Mouse (Mus musculus): ENCODE measurements around the gene 5730522E02Rik. TPM values are rescaled to one million over a fixed set of nuclear protein-coding genes. Genes with fewer than 3 reads are reported as not detected.

Gene 5730522E02Rik
- polyA plus RNA-seq, 1 experiment from 2014 or later, result 1.5 TPM

DNA sequence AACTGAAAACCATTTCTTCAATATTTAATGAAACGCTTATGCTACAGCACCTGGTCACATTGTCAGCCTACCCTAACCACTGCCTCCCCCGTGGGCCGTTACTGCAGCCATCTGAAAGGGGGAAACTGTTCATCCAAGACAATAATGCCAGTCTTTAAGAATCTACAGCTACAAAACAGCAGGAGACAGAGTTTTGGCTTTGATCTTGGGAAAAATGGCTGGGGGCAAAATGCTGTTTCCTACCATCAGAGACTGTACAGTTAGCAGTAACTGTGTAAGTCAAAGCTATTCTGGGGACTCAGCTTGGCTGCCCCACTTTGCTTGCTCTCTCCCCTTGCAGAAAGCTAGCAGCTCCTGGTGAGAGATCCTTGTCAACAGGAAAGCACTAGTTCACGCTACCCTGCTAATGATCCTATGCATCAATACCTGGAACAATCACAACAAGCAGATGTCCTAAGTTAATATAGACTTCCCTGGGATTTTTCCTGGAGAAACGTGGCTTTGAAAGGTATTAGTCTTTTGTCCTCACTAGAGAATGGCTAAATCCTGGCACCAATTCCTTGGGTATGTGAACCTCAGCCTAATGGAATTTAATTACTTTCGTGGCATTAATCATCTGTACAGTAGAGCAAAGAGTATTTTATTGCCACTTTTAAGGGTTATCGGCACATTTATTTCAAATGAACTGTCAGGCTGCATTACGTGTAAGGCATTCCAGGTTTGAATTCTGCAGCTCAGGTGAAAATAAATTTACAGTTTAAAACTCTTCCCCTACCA lies 89.6 kb downstream of the 5730522E02Rik start:
- H3K9me3 ChIP-seq, result no peaks in the 10 kb centered on the region
- H3K4me3 ChIP-seq, result no peak overlapping the region
- no peak for ATAC-seq (ENCODE audit: extremely low read depth, insufficient number of reproducible peaks, low FRiP score, low TSS enrichment)
- H3K27me3 ChIP-seq (replicated peaks), result no peaks in the 10 kb centered on the region
- H3K4me2 ChIP-seq, result no peak overlapping the region
- no peaks in the 10 kb centered on the region for H3K36me3 ChIP-seq
- no peak overlapping the region for H3K27ac ChIP-seq (replicated peaks)
- H3K9ac ChIP-seq, result no peak overlapping the region
- 72% methylated on average over 8 of the region's 8 CpGs for whole genome bisulfite sequencing
- no peaks in the 10 kb centered on the region for H3K4me1 ChIP-seq

DNA sequence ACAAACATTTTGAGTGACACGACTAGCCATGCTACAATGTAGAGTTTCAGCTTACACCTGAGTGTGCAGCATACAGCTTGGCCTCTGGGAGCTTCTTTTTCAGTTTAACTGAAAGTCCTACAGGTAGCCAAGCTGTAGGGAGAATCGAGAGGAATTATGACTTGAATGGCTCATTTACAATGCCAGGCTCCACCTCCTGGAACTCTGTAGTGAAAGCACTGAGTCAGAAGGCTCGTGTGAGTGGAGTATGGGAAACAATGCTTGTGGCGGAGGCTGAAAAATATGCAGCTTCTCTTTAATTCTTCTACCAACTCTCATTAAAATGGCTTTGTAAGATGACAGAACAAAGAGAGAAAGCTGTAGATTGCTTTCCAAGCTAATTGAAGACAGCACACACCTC lies 92.9 kb downstream of the 5730522E02Rik start:
- Histone ChIP-seq H3K27ac (replicated peaks) (no peak overlapping the region), H3K27me3 (replicated peaks) (no peaks in the 10 kb centered on the region), H3K4me2 (no peak overlapping the region), H3K4me1 (no peaks in the 10 kb centered on the region), H3K4me3 (no peak overlapping the region), H3K9me3 (no peaks in the 10 kb centered on the region), H3K9ac (no peak overlapping the region), H3K36me3 (no peaks in the 10 kb centered on the region)
- ATAC-seq (ENCODE audit: extremely low read depth, insufficient number of reproducible peaks, low FRiP score, low TSS enrichment), result no peak
- 71% methylated on average over 4 of the region's 4 CpGs for WGBS

DNA sequence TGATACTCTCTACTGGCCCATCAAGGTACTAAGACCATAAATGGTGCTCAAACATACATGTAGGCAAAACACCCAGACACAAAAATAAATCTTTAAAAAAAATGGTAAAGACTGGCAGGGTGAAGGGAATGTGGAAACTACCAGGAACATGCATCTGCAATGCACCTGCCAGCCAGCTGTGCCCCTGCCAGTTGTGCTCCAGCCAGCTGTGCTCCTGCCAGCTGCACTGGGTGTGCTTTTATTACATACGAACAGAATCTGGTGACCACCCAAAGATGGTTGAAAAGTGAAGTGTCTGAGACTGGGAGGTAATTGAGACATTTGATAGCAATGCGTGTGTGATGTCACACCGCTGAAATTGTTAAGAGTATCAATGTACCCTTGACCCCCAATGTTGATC lies 98.4 kb downstream of the 5730522E02Rik start:
- Histone ChIP-seq H3K4me1 (peaks cover 4% of the 10 kb centered on the region), H3K9me3 (no peaks in the 10 kb centered on the region), H3K27ac (replicated peaks) (no peak overlapping the region), H3K9ac (no peak overlapping the region), H3K4me2 (no peak overlapping the region), H3K36me3 (no peaks in the 10 kb centered on the region), H3K27me3 (replicated peaks) (no peaks in the 10 kb centered on the region), H3K4me3 (no peak overlapping the region)
- WGBS, result 77% methylated on average over 3 of the region's 3 CpGs
- no peak for ATAC-seq (ENCODE audit: extremely low read depth, insufficient number of reproducible peaks, low FRiP score, low TSS enrichment)

DNA sequence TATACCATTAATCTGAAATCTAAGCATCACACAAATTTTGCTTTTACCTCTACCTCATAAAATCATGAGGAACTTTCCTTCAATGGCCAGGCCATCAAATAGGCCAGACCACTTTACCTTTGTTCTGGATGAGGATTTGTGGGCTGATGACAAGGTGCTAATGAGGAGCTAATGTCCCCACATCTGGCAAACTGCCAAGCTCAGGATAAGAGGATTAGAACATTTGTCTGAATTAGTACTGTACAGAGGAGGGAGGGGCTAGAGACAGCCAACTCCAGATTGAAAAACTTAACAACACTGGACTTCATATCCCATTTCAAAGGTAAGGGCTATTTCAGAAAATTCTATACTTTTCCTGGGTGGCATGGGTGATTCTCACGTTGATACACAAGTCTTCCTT lies 101.9 kb downstream of the 5730522E02Rik start:
- no peak overlapping the region for H3K4me3 ChIP-seq
- no peak for ATAC-seq (ENCODE audit: extremely low read depth, insufficient number of reproducible peaks, low FRiP score, low TSS enrichment)

DNA sequence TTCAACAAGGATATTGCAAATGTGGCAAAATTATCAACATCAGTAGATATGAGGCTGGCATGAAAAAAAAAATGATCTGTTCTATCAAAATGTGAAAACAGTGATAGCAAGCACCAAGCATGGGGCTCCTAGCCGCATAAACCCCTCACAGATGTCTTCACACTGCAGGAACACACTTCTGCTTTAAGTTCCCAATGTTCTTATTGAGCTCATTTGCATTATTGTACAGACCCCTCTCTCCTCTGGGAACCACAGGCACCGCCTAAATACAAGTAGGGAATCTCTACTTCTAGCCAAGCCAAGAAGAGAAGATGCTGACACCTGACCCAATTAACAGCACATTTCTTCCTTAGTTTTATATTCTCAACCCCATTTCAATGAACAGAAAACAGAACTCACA lies 105.9 kb downstream of the 5730522E02Rik start:
- Histone ChIP-seq H3K36me3 (no peaks in the 10 kb centered on the region), H3K4me3 (no peak overlapping the region), H3K4me2 (no peak overlapping the region), H3K27ac (replicated peaks) (no peak overlapping the region), H3K9ac (no peak overlapping the region), H3K27me3 (replicated peaks) (no peaks in the 10 kb centered on the region), H3K9me3 (no peaks in the 10 kb centered on the region), H3K4me1 (peaks cover 4% of the 10 kb centered on the region)
- no peak for ATAC-seq (ENCODE audit: extremely low read depth, insufficient number of reproducible peaks, low FRiP score, low TSS enrichment)
- 68% methylated on average over 2 of the region's 2 CpGs for WGBS

More for the DNA sequence above, 101.9 kb downstream of the 5730522E02Rik start:
- Histone ChIP-seq H3K9me3 (no peaks in the 10 kb centered on the region), H3K27me3 (replicated peaks) (no peaks in the 10 kb centered on the region), H3K36me3 (no peaks in the 10 kb centered on the region), H3K4me1 (peaks cover 4% of the 10 kb centered on the region), H3K4me2 (no peak overlapping the region), H3K9ac (no peak overlapping the region), H3K27ac (replicated peaks) (no peak overlapping the region)
- 35% methylated on average over 1 of the region's 1 CpGs for WGBS

DNA sequence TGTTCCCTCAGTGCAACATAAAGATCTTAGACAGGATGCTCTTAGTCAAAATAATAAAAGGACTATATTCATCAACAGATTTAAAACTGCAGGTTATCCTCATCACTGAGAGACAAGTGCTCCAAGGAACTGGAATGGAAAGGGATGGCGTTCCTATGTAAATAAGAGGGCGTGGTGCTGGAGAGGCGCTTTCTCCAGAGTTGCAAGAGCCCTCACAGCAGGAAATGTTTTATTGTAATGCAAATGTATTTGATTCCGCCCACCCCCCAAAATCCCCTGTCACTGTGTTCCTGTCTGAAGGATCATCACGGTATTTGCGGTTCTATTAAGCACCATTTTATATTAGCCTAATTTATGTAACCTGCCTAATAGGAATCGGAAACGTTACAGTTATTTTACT lies 106.9 kb downstream of the 5730522E02Rik start:
- no peak overlapping the region for H3K9ac ChIP-seq
- no peaks in the 10 kb centered on the region for H3K9me3 ChIP-seq
- H3K36me3 ChIP-seq, result no peaks in the 10 kb centered on the region
- WGBS, result 6% methylated on average over 8 of the region's 8 CpGs
- ATAC-seq (ENCODE audit: extremely low read depth, insufficient number of reproducible peaks, low FRiP score, low TSS enrichment), result no peak
- H3K4me1 ChIP-seq, result peaks cover 2% of the 10 kb centered on the region
- no peaks in the 10 kb centered on the region for H3K27me3 ChIP-seq (replicated peaks)
- peak overlapping the region; percentile 36 for H3K4me3 ChIP-seq
- H3K4me2 ChIP-seq, result peak overlapping the region; percentile 64
- no peak overlapping the region for H3K27ac ChIP-seq (replicated peaks)

DNA sequence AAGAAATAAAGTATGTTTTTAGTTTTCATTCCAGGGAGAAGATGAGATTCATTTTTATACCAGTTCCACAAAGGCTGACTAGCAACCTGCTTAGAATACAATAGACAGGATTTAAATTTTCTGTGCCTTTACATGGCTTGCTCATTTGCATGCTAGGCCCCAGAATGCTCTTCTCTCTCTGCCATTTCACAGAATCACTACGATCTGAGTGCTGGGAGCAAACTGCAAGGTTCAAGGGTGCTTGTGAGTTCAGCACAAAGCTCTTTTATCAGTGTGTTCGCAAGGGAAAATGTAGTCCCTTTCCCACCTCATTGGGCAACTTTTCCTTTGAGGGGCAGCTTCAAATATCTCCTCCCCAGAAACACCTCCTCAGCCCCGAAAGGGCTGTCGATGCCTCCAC lies 107.7 kb downstream of the 5730522E02Rik start:
- 27% methylated on average over 4 of the region's 4 CpGs for WGBS
- H3K9ac ChIP-seq, result peak overlapping the region; percentile 69
- peak overlapping the region; percentile 36 for H3K4me3 ChIP-seq

DNA sequence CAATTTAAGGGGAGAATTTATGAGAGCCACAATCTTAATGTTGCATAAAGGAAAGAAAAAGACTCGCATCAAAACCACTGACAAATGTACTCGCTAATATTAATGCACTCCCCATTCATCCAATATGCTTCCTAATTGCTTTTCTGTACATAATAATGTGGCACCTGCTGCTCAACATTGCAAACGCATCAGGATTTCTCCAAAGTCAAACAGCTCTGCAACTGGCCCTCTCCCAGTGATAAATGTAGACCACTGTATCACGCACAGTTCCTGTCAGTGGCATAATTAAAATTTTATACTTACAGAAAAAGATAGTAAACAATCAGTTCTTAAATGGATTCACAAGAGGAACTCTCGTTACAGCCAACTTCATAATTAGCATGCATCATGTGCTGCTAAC lies 110.5 kb downstream of the 5730522E02Rik start:
- 77% methylated on average over 5 of the region's 5 CpGs for WGBS

More for the DNA sequence above, 107.7 kb downstream of the 5730522E02Rik start:
- no peaks in the 10 kb centered on the region for H3K27me3 ChIP-seq (replicated peaks)
- peak overlapping the region; percentile 64 for H3K4me2 ChIP-seq
- H3K27ac ChIP-seq (replicated peaks), result no peak overlapping the region
- H3K36me3 ChIP-seq, result no peaks in the 10 kb centered on the region
- no peak for ATAC-seq (ENCODE audit: extremely low read depth, insufficient number of reproducible peaks, low FRiP score, low TSS enrichment)
- H3K4me1 ChIP-seq, result no peaks in the 10 kb centered on the region
- H3K9me3 ChIP-seq, result no peaks in the 10 kb centered on the region

DNA sequence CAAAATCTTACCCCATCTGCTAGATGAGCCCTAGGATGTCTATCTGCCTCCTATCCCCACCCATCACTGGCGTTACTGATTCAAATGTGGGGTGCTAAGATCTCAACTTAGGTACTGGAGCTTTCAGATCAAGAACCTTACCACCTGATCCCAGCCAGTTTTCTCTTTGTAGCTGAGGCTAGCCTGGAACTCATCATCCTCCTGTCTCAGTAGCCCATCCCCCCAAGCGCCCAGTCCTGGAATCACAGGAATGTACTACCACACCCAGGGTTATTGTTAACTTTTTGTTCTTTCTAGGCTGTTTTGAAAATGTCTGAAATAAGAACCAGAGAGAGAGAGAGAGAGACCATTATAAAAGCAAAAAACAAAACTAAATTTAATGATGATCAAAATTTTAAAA lies 111.6 kb downstream of the 5730522E02Rik start:
- Histone ChIP-seq H3K4me3 (no peak overlapping the region), H3K4me2 (no peak overlapping the region), H3K9me3 (no peaks in the 10 kb centered on the region), H3K9ac (no peak overlapping the region), H3K27me3 (replicated peaks) (no peaks in the 10 kb centered on the region), H3K4me1 (no peaks in the 10 kb centered on the region), H3K27ac (replicated peaks) (no peak overlapping the region), H3K36me3 (no peaks in the 10 kb centered on the region)
- 64% methylated on average over 2 of the region's 2 CpGs for WGBS
- ATAC-seq (ENCODE audit: extremely low read depth, insufficient number of reproducible peaks, low FRiP score, low TSS enrichment), result no peak

More for the DNA sequence above, 110.5 kb downstream of the 5730522E02Rik start:
- Histone ChIP-seq H3K4me3 (no peak overlapping the region), H3K4me2 (no peak overlapping the region), H3K27ac (replicated peaks) (no peak overlapping the region), H3K4me1 (no peaks in the 10 kb centered on the region), H3K9ac (no peak overlapping the region), H3K27me3 (replicated peaks) (no peaks in the 10 kb centered on the region), H3K36me3 (no peaks in the 10 kb centered on the region), H3K9me3 (no peaks in the 10 kb centered on the region)
- ATAC-seq (ENCODE audit: extremely low read depth, insufficient number of reproducible peaks, low FRiP score, low TSS enrichment), result no peak

DNA sequence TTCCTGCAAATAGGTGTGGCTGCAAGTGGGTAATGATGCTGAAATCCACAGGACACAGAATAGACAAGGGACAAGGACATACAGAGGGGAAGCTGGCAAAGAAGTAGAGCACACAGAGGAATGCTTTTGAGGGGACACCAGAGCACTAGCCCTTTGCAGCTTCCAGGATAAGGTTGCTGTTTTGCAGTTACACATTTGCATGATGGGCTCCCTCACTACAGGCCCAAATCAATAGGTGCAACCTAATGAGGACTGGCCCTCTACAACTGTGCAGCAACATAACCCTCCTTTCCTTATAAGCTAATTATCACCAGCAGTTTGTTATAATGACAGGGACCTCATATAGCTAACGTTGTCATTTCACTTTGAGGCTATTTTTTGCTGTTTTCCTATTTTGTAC lies 114.5 kb downstream of the 5730522E02Rik start:
- Histone ChIP-seq H3K27me3 (replicated peaks) (no peaks in the 10 kb centered on the region), H3K4me2 (no peak overlapping the region), H3K9ac (no peak overlapping the region), H3K4me1 (no peaks in the 10 kb centered on the region), H3K4me3 (no peak overlapping the region), H3K9me3 (no peaks in the 10 kb centered on the region), H3K27ac (replicated peaks) (no peak overlapping the region), H3K36me3 (no peaks in the 10 kb centered on the region)
- 72% methylated on average over 1 of the region's 1 CpGs for WGBS
- no peak for ATAC-seq (ENCODE audit: extremely low read depth, insufficient number of reproducible peaks, low FRiP score, low TSS enrichment)

DNA sequence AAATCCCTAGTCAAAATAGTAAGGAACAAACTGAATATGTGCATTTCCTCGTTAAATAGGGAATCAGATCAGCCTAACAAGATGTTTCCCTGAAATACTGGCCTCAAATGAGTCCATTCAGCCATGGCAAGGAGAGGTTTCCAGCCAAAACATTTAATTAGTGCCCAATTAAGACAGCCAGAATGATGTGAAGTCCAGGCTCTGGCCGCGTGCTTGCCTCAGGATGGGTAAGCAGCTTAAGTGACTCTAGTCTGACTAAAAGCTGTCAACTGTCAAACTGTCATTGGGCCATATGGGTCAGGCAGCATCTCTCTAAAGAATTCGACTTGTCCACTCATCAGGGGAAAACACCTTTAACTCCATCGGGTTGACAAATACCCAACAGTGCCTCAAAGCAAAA lies 121.6 kb downstream of the 5730522E02Rik start:
- H3K9me3 ChIP-seq, result no peaks in the 10 kb centered on the region
- 60% methylated on average over 5 of the region's 5 CpGs for WGBS
- no peaks in the 10 kb centered on the region for H3K27me3 ChIP-seq (replicated peaks)
- no peak overlapping the region for H3K4me2 ChIP-seq
- H3K4me3 ChIP-seq, result no peak overlapping the region
- no peak overlapping the region for H3K9ac ChIP-seq
- H3K27ac ChIP-seq (replicated peaks), result no peak overlapping the region
- ATAC-seq (ENCODE audit: extremely low read depth, insufficient number of reproducible peaks, low FRiP score, low TSS enrichment), result no peak
- H3K36me3 ChIP-seq, result no peaks in the 10 kb centered on the region
- no peaks in the 10 kb centered on the region for H3K4me1 ChIP-seq

DNA sequence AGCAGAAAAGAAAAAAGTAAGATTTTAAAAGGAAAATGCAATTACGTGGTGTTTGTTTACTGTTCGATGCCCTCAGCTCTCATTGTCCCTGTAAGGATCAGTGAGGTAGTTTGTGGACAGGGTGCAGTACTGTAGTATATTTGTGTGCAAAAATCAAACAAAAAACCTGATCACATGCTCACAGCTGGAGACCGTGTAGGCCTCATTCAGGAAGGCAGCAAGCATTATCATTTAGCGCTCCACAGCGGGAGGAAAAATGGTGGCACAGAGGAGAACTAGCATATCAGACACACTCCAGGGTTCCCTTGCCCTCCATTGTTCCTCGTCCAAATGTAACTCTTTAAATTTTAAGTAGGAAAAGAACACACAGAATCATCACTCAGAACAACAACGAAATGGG lies 123.9 kb downstream of the 5730522E02Rik start:
- Histone ChIP-seq H3K4me2 (no peak overlapping the region), H3K36me3 (no peaks in the 10 kb centered on the region), H3K27ac (replicated peaks) (no peak overlapping the region), H3K4me1 (no peaks in the 10 kb centered on the region), H3K4me3 (no peak overlapping the region), H3K9ac (no peak overlapping the region), H3K27me3 (replicated peaks) (no peaks in the 10 kb centered on the region), H3K9me3 (no peaks in the 10 kb centered on the region)
- ATAC-seq (ENCODE audit: extremely low read depth, insufficient number of reproducible peaks, low FRiP score, low TSS enrichment), result no peak
- WGBS, result 76% methylated on average over 7 of the region's 7 CpGs
